Mouse (Mus musculus) stomach, postnatal 0 days (tissue): Measurements from ENCODE around the gene Tmem39a.

Experiments
- CTCF ChIP-seq: IDR thresholded peaks from 2 replicates; pipeline ENCODE4 v1.5.1; 2016; ENCODE audit warnings: antibody characterized with exemption, low read depth, mild to moderate bottlenecking, moderate library complexity
- EP300 ChIP-seq: optimal IDR thresholded peaks from 2 replicates; pipeline ENCODE3; 2016; ENCODE audit warnings: antibody characterized with exemption

DNA sequence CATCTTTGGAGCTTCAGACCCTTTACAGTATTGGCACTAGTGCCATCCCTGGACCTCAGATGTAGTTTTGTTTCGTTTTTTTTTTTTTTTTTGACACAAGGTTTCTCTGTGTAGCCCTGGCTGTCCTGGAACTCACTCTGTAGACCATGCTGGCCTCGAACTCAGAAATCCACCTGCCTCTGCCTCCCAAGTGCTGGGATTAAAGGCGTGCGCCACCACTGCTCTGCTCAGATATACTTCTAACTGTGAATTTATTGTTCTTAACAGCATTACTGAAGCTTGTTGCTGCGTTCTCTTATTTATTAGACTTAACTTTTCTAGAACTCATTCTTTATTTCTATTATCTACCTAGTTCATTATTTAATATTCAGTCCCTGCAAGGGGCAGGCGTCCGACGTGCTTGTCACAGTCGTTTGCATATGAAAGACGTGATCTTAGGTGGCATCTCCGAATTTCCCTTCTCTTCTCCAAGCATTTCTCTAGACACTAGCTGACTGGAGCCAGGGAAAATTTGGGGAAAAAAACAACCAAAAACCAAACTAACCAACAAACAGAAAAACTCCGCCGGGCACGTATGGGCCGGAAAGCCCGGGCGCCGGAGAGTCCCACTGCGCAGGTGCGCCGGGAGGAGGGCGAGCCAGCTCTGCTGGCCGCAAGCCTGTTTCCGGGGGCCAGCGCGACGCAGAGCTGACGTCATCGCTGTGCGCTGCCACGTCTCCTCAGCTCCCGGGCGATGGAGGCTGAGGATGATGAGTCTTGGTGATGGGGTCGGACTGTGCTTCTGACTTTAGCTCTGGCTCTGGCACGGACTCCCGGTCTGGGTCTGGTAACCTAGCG is 3.9 kb downstream of the Tmem39a start:
- no peak for TF ChIP-seq CTCF
- TF ChIP-seq EP300 = no peak
